Mouse (Mus musculus): ENCODE data around the gene Prkg2.

Prkg2 gene

DNA sequence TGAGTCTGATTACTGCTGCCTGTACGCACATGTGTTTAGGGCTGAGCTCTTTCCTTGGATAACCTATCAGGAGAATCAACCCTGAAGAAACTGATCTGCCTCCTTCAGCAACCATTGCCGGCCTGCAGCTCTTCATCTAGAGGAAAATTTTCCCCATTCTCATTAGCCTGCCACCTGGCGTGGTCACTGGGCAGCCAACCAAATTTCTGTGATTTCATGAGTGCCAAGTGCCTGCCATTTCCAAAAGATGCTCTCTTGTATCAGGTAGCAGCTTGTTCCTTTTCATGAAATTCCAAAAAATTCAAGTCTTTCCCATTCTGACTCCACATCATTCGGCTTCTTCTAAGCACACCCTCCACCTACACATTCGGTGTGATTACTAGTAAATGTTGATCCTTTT is 136.2 kb downstream of the Prkg2 start:
- no peak for DNase-seq (ENCODE audit: low read depth, low spot score)

DNA sequence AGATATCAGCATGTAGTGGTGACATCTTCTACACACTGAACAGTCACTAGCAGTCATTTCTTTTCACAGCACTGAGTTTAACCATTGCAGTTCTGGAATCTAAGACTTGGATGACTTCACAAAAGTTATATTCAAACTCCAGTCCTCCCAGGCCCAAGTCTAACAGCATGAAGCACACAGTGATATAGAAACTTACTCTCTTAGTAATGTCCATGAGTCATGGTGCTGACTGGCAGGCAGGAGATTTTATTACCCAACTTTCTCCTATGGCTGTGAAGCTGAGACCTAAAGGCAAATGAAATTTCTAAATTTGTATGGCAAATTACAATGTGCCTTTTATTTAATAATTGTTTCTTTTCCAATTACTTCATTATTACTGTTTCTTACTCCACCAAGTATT is 139.2 kb downstream of the Prkg2 start:
- no peak for DNase-seq (ENCODE audit: low read depth, low spot score)

DNA sequence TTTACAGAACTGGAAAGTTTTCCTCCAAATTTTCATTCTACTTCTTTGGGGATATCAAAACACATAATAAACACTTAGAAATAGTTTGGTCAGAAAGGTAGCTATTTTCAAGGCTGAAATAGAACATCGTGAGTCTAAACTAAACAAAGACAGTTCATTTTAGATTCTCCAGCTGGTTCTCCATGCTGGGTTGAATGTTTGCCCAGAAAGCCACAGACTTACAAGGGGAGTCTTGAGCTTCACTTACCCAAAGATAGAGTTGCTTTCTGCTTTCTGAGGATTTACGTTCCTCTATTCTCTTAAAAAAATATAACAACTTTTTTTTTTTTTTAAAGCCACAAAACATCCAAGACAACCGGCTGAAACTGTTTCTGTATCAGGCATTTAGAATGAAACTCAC is 142.9 kb downstream of the Prkg2 start:
- DNase-seq (ENCODE audit: low read depth, low spot score) = no peak

DNA sequence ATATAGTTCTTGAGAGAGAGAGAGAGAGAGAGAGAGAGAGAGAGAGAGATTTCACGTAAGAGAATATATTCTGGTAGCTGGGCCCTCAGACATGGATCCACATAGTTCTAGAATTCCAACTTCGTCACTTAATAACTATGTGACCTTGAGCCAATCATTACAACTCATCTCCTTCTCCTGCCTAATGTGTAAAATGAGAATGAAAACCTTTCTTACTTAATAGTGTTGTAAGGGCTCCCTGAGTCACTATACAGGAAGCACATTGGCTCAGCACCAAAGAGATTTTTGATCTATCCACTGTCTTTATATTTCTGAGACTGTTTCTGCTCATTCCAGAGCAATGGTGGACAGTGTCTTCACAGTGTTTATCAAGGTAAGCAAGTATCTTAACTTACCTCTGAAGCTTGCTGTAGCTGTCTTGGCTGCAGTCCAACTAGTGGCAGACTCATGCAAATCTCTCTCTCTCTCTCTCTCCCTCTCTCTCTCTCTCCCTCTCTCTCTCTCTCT is 146.6 kb downstream of the Prkg2 start:
- no peak for DNase-seq (ENCODE audit: low read depth, low spot score)

DNA sequence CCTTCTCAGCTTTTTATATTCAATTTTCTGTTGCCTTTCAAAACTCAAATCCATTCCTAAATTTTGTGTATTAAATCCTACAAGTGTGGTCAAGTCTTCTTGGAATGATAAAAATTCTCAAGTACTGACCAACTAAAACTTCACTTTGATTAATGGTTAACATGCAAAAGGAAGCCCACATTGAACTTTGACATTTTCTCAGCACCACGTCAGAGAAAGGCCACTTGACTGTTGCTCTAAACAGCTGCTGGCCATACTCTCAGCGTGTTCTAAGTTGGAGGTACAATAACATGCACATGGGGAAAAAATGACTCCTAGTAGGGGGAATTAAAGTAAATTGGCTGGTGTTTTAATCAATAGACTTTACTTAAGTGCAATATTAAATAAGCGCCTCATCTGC is 155.1 kb downstream of the Prkg2 start:
- no peak for DNase-seq (ENCODE audit: low read depth, low spot score)
